Mouse (Mus musculus) c-Kit-positive CD71-negative TER-119-negative erythroid progenitor cells, embryonic 14.5 days (primary cell): ENCODE results near the gene Auts2.
"Not testable (repeated sequence)": the region's sequence is repeated elsewhere in the genome, so short reads cannot be mapped to it uniquely, and the experiment has no call there.

Experiments used
- DNase-seq: peaks from one replicate; pipeline ENCODE4 v3.0.0-alpha.2; 2013; ENCODE audit warnings: low read depth

Gene Auts2

GRCm38 (mm10) chr5:132543118-132544071, at the start of gene Auts2:
Gene Auts2 (minus strand): TSS chr5:132543344.
- peak; percentile 40 for DNase-seq

GRCm38 (mm10) chr5:132591721-132592695, 48.9 kb upstream of the Auts2 start:
- DNase-seq: no peak

GRCm38 (mm10) chr5:132579774-132580173, 36.6 kb upstream of the Auts2 start:
- DNase-seq: no peak

- DNase-seq: not testable (repeated sequence)
Measured at GRCm38 (mm10) chr5:132560771-132561170, 17.6 kb upstream of the Auts2 start.

- no peak for DNase-seq
Measured at GRCm38 (mm10) chr5:132545761-132546160, 2.6 kb upstream of the Auts2 start.

GRCm38 (mm10) chr5:132544176-132544995, 1.2 kb upstream of the Auts2 start:
- no peak for DNase-seq

- no peak for DNase-seq
Measured at GRCm38 (mm10) chr5:132542381-132543020, 643 bp downstream of the Auts2 start.

- DNase-seq: no peak
Measured at GRCm38 (mm10) chr5:132541951-132542350, 1.2 kb downstream of the Auts2 start.

- no peak for DNase-seq
Measured at GRCm38 (mm10) chr5:132541371-132541931, 1.7 kb downstream of the Auts2 start.

- no peak for DNase-seq
Measured at GRCm38 (mm10) chr5:132540841-132541311, 2.3 kb downstream of the Auts2 start.

GRCm38 (mm10) chr5:132537475-132537874, 5.7 kb downstream of the Auts2 start:
- no peak for DNase-seq

GRCm38 (mm10) chr5:132526395-132526794, 16.7 kb downstream of the Auts2 start:
- DNase-seq: no peak

GRCm38 (mm10) chr5:132521358-132521873, 21.7 kb downstream of the Auts2 start:
- no peak for DNase-seq

GRCm38 (mm10) chr5:132517879-132518278, 25.3 kb downstream of the Auts2 start:
- DNase-seq: no peak

- no peak for DNase-seq
Measured at GRCm38 (mm10) chr5:132514521-132514920, 28.6 kb downstream of the Auts2 start.

GRCm38 (mm10) chr5:132513206-132513605, 29.9 kb downstream of the Auts2 start:
- no peak for DNase-seq

GRCm38 (mm10) chr5:132509464-132509885, 33.7 kb downstream of the Auts2 start:
- DNase-seq: no peak

- no peak for DNase-seq
Measured at GRCm38 (mm10) chr5:132504893-132505292, 38.3 kb downstream of the Auts2 start.

- DNase-seq: no peak
Measured at GRCm38 (mm10) chr5:132503431-132503830, 39.7 kb downstream of the Auts2 start.

GRCm38 (mm10) chr5:132502036-132502435, 41.1 kb downstream of the Auts2 start:
- DNase-seq: no peak
